Mouse (Mus musculus) embryo, embryonic 10.5 days (tissue): ENCODE results near the gene Prkd1.
A peak's percentile ranks its signal among the peaks of the same experiment; 100 is the strongest.

Experiments used
- DNase-seq: peaks from one replicate; pipeline ENCODE4 v3.0.0-alpha.2; 2015; ENCODE audit warnings: low spot score

Prkd1 gene

DNA sequence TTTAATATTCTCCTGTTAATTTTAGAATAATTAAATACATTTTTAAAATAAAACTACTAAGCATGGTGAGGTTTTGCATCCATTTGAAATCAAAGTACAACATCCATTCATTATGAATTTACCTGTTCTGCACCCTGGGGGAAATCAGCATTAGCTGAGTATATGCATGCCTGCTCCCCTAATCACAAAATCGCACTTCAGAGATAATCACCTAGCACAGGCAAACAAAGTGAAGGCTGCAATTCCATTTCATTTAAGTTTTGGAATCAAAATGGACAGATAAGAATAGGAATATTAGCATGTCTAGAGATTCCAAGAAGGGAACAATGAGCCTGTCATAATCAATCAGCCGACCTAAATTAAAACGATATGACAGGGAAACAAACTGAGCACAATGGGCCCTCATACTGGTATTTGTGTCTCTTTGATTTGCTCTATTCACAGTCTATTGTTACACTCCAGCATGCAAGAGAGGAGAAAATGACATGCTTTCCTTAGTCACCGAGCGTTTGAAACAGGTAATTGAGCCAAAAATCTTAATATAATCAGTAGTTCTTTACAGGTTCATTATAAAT lies 218.7 kb downstream of the Prkd1 start:
- no peak for DNase-seq

DNA sequence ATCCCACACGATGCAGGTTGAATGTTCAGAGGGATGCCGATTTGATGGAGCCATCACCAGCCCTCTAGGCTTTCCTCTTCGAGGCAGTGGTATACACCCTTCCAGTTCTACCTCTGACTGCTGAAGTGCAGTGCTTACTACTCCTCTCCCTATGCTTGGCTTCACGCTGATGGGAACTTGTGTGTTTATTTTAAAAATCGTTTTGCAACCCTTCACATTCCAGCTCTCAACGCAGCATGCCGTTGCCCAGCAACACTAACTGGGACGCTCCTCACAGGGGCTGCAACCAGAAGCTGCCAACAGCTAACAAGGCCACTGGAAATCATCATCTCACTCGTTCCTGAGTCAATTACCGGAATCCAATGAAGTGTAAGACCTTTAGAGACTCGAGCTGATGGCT lies 296.5 kb downstream of the Prkd1 start:
- peak; percentile 22 for DNase-seq

DNA sequence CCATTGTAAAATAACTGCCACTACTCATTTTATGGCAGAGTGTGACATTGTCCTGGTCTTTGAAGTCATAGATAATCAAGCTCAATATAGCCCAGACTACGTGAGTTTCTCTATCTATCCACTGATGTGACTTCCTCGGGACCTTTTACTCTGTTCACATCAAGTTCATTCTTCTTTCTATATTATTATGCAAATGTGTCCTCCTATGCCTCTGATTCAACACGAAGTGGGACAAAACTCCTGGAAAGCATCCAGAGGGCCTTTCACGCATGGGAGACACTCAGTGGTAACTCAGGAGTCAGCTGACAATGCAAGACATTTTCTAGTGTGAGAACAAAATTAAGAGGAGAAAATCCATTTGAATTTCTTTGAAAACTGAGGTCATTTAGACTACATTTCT lies 315.7 kb downstream of the Prkd1 start:
- peak; percentile 10 for DNase-seq

DNA sequence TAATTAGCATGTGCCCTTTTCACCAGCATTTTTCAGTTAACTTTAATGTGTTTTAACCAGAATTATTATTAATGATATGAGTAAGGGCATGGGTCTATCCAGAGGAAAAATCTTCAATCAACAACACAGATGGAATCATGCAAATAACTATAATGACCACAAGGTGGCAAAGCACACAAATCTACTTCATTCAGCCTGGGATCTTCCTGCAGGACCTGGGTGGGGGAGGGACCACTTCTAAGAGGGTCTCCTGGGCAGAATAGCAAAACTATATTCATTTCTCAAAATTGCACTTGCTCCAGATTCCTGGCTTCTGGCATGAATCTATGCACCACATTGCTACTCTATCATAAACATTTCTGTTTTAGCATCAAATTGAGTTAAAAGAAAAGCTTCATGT lies 334.3 kb downstream of the Prkd1 start:
- DNase-seq = peak; percentile 62

DNA sequence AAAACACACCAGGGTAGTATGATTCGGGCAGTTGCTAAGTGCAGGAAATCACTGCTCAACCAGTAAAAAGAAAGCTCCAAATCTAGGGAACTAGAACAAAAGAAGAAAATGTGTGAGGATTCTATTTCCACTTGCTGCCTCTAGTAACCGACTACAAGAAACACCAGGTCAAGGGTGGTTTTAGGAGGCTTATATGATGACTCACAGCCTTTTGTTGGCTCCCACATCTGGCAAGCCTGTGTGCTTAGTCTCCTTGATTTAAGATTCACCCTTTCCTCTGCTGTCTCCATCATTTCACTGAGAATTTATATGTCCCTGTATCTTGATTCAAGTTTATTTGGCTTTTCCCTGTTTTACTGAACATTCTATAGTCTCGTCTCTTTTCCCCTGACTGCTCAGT lies 339.6 kb downstream of the Prkd1 start:
- no peak for DNase-seq

DNA sequence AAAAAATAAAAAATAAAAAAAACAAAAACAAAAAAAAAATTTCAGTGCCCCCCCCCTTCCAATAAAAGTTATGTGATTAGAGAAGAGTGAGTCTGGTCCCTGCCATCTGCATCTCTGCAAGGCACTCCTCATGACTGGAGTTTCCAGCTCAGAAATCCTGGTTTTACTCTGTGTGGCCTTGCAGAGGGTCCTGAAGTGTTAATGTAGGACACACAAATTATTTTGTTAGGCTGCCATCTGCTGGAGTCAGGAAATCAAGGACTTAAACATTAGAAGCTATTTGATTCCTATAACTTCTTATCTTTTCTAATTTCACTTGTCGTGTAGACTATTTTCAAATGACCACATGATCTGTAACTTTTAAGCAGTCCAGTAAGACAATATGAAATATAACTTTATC lies 347.6 kb downstream of the Prkd1 start:
- DNase-seq = peak; percentile 73

DNA sequence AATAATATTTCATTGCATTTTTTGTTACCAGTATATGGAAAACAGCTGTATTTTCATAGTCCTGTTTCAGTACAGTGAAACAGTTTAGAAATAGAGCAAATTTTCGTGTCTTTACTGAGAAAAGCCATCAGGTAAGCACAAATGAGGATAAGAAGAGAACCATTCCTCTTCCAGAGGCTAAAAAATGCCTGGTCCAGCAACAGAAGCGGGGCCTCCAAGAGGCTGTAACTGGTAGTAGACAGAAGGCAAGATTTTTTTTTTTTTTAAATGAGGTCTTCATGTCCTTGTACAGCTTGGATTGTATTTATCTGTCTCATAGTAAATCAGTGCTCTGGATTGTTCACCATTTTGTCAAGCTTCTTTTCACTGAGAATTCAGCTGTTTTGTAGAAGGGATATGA lies 352.8 kb downstream of the Prkd1 start:
- DNase-seq = no peak

DNA sequence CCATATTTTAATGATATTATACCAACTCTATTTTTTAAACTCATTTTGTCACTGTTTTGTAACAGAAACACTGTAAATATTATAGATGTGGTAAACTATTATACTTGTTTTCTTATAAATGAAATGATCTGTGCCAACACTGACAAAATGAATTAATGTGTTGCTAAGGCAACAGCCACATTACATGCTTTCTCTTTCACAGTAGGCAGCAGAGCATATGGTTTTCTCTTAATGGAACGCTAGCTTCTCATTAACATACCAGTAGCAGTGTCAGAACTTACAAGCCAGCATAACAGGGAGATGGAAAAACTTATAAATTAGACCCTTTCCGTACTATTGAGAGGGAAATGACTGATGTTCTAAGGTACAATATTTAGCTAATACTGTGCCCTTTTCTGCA lies 353.3 kb downstream of the Prkd1 start:
- peak; percentile 47 for DNase-seq

DNA sequence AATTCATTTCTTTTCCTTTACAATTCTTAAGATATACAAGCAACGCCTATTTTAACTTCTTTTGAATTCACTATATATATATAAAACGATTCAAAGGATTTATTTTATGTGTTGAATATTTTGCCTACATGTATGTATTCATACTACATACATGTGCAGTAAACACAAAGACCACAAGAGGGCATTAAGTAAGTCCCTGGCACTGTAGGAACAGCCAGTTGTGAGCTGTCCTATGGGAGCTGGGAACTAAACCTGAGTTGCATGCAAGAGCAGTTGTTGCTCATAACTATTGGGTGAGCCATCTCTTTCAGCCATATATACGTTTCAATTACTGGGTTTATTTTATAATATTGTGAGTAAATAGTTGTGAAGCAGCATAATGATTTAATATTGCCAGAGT lies 356.1 kb downstream of the Prkd1 start:
- peak; percentile 42 for DNase-seq
